Mouse (Mus musculus): ENCODE results near the gene Ms4a4c. TPM values are rescaled to one million over a fixed set of nuclear protein-coding genes. Genes with fewer than 3 reads are reported as not detected.
"Not testable (repeated sequence)": the region's sequence is repeated elsewhere in the genome, so short reads cannot be mapped to it uniquely, and the experiment has no call there.

Ms4a4c gene
- polyA plus RNA-seq, 2 experiments from 2014 or later: 61.4 to 84.8 TPM

- peak; percentile 37 for ATAC-seq
Measured at GRCm38 (mm10) chr19:11464795-11465194, 60.2 kb downstream of the Ms4a4c start.

DNA sequence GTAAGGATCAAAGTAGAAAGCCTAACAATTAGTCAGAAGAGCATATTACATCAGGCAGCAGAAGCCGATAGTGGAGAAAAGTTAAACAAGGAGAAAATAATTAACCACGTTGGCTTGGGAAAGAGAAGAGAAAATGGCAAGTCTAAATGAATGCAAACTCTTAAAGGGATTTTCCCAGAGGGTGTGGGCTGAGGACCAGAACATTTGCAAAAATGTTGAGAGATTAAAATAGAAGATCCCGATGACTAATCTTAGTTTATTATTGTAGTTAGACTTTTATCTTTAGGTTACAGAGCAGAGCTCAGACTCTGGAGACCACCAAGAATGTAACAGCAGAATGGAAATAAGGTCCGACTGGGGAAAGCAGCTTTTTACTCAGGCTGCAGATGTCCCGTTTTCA, 61.9 kb downstream of the Ms4a4c start:
- no peak for ATAC-seq

- not testable (repeated sequence) for ATAC-seq
Measured at GRCm38 (mm10) chr19:11468361-11468760, 63.8 kb downstream of the Ms4a4c start.

- peak; percentile 20 for ATAC-seq
Measured at GRCm38 (mm10) chr19:11469215-11469614, 64.6 kb downstream of the Ms4a4c start, which contains the start of gene Ms4a6c. Gene Ms4a6c (plus strand): TSS chr19:11469366.

Other genes starting within 250 kb of the Ms4a4c start
- not detected for gene 1700025F22Rik, start 239.4 kb upstream of the Ms4a4c start, polyA plus RNA-seq (2017; shearing (Covaris generic))
- not detected for gene Ms4a13, start 208.0 kb upstream of the Ms4a4c start, polyA plus RNA-seq (2017; shearing (Covaris generic))
- not detected for gene Ms4a12, start 172.3 kb upstream of the Ms4a4c start, polyA plus RNA-seq (2017; shearing (Covaris generic))
- 10 to 100 TPM in 1 of 2 experiments, under 1 TPM in 1; 0.12 to 21.1 TPM for gene Ms4a1, start 138.5 kb upstream of the Ms4a4c start, polyA plus RNA-seq (2017; shearing (Covaris generic))
- gene Ms4a5, start 120.9 kb upstream of the Ms4a4c start, polyA plus RNA-seq (2017; shearing (Covaris generic)): not detected
- gene Ms4a14, start 90.3 kb upstream of the Ms4a4c start, polyA plus RNA-seq (2017; shearing (Covaris generic)): not detected
- gene Ms4a7, start 68.6 kb upstream of the Ms4a4c start, polyA plus RNA-seq (2017; shearing (Covaris generic)): not detected
- 1 to 10 TPM in 1 of 2 experiments, under 1 TPM in 1; 0.84 to 1.8 TPM for gene Ms4a4a, start 29.2 kb upstream of the Ms4a4c start, polyA plus RNA-seq (2017; shearing (Covaris generic))
- 1,000 to 10,000 TPM; 2,426 to 2,599 TPM for gene Ms4a4b, start 38.8 kb downstream of the Ms4a4c start, polyA plus RNA-seq (2017; shearing (Covaris generic))
- gene Ms4a6c, start 64.6 kb downstream of the Ms4a4c start, polyA plus RNA-seq (2017; shearing (Covaris generic)): 10 to 100 TPM; 13.4 to 20.1 TPM
- 100 to 1,000 TPM; 420 to 532 TPM for gene Gm8369, start 81.2 kb downstream of the Ms4a4c start, polyA plus RNA-seq (2017; shearing (Covaris generic))
- 1,000 to 10,000 TPM; 1,239 to 1,299 TPM for gene Ms4a6b, start 111.7 kb downstream of the Ms4a4c start, polyA plus RNA-seq (2017; shearing (Covaris generic))
- 1 to 10 TPM; 3.9 to 6.3 TPM for gene Ms4a4d, start 132.0 kb downstream of the Ms4a4c start, polyA plus RNA-seq (2017; shearing (Covaris generic))
- gene Ms4a6d, start 200.1 kb downstream of the Ms4a4c start, polyA plus RNA-seq (2017; shearing (Covaris generic)): 10 to 100 TPM in 1 of 2 experiments, 1 to 10 TPM in 1; 8.9 to 10.9 TPM
- gene Ms4a2, start 218.9 kb downstream of the Ms4a4c start, polyA plus RNA-seq (2017; shearing (Covaris generic)): not detected
- gene Ms4a3, start 236.1 kb downstream of the Ms4a4c start, polyA plus RNA-seq (2017; shearing (Covaris generic)): not detected

Measured in CD4-positive, CD25-positive, alpha-beta regulatory T cell, adult 4 months (primary cell).